Mouse (Mus musculus) MEL (cell line): ENCODE data around the gene Spast.

ENCODE experiments used
- CHD1 ChIP-seq: IDR thresholded peaks from 2 replicates; pipeline ENCODE4 v1.6.1; 2012; ENCODE audit warnings: low read depth, mild to moderate bottlenecking, inconsistent platforms, low read length, improper control_type of control experiment
- CHD2 ChIP-seq: IDR thresholded peaks from 2 replicates; pipeline ENCODE4 v1.6.1; 2011; ENCODE audit warnings: low read length, improper control_type of control experiment
- CTCF ChIP-seq, 3 experiments: IDR thresholded peaks in 2 of 3; conservative IDR thresholded peaks in 1 of 3; 2 replicates each; pipeline ENCODE4 v1.5.1; 2011 to 2012; ENCODE audit warnings: low read length in 3 of 3, low read depth in 2 of 3, mild to moderate bottlenecking in 2 of 3, improper control_type of control experiment in 1 of 3, inconsistent platforms in 1 of 3, mixed read lengths in 1 of 3, moderate library complexity in 1 of 3; ENCODE audit not compliant: control insufficient read depth in 1 of 3, insufficient read depth in 1 of 3, poor library complexity in 1 of 3, severe bottlenecking in 1 of 3
- E2F4 ChIP-seq: IDR thresholded peaks from 2 replicates; pipeline ENCODE4 v1.6.1; 2011; ENCODE audit warnings: low read depth, low read length, improper control_type of control experiment, borderline replicate concordance
- EP300 ChIP-seq, 2 experiments: IDR thresholded peaks; 2 replicates each; pipeline ENCODE4 v1.6.1; 2011; ENCODE audit warnings: improper control_type of control experiment in 2 of 2, low read length in 2 of 2, low read depth in 1 of 2, mild to moderate bottlenecking in 1 of 2
- GABPA ChIP-seq: IDR thresholded peaks from 2 replicates; pipeline ENCODE4 v1.6.1; 2012; ENCODE audit warnings: low read depth, mild to moderate bottlenecking, inconsistent platforms, low read length, improper control_type of control experiment, moderate library complexity
- MAX ChIP-seq: IDR thresholded peaks from 2 replicates; pipeline ENCODE4 v1.6.1; 2011; ENCODE audit warnings: low read length, improper control_type of control experiment
- MXI1 ChIP-seq: IDR thresholded peaks from 2 replicates; pipeline ENCODE4 v1.6.1; 2011; ENCODE audit warnings: mild to moderate bottlenecking, low read depth, low read length, improper control_type of control experiment
- MYB ChIP-seq: IDR thresholded peaks from 2 replicates; pipeline ENCODE4 v1.6.1; 2011; ENCODE audit warnings: mild to moderate bottlenecking, low read depth, low read length, improper control_type of control experiment
- POLR2A ChIP-seq, 2 experiments: IDR thresholded peaks; 2 replicates each; pipeline ENCODE4 v1.6.1; 2011 to 2012; ENCODE audit warnings: low read length in 2 of 2, mild to moderate bottlenecking in 2 of 2, control low read depth in 1 of 2, improper control_type of control experiment in 1 of 2, low read depth in 1 of 2, moderate library complexity in 1 of 2; ENCODE audit not compliant: control insufficient read depth in 1 of 2, insufficient read depth in 1 of 2, poor library complexity in 1 of 2
- USF1 ChIP-seq: IDR thresholded peaks from 2 replicates; pipeline ENCODE4 v1.6.1; 2014; ENCODE audit warnings: low read depth, mild to moderate bottlenecking, inconsistent platforms, low read length, improper control_type of control experiment, moderate library complexity
- ZKSCAN1 ChIP-seq: IDR thresholded peaks from 2 replicates; pipeline ENCODE4 v1.6.1; 2012; ENCODE audit warnings: low read depth, mild to moderate bottlenecking, inconsistent platforms, low read length, improper control_type of control experiment, moderate library complexity
- ZNF384 ChIP-seq: IDR thresholded peaks from 2 replicates; pipeline ENCODE4 v1.6.1; 2012; ENCODE audit warnings: low read depth, mild to moderate bottlenecking, inconsistent platforms, low read length, improper control_type of control experiment

GRCm38 (mm10) chr17:74418171-74418570, 79.4 kb downstream of the Spast start:
- no peak for TF ChIP-seq CTCF (IDR thresholded peaks at IDR 0.05 in 2 of 3, conservative IDR thresholded peaks at IDR 0.05 in 1 of 3; ENCODE audit: control insufficient read depth in 1 of 3, insufficient read depth in 1 of 3, low read depth in 2 of 3, low read length in 3 of 3, poor library complexity in 1 of 3, severe bottlenecking in 1 of 3)
- no peak for TF ChIP-seq USF1
- TF ChIP-seq GABPA, result no peak
- TF ChIP-seq EP300 (IDR thresholded peaks at IDR 0.05; ENCODE audit: low read depth in 1 of 2, low read length in 2 of 2), result no peak
- TF ChIP-seq CHD1, result no peak
- no peak for TF ChIP-seq CHD2
- TF ChIP-seq ZNF384, result no peak
- TF ChIP-seq MAX, result no peak
- no peak for TF ChIP-seq MXI1
- TF ChIP-seq POLR2A (IDR thresholded peaks at IDR 0.05; ENCODE audit: control insufficient read depth in 1 of 2, insufficient read depth in 1 of 2, low read depth in 1 of 2, low read length in 2 of 2, poor library complexity in 1 of 2), result no peak
- TF ChIP-seq ZKSCAN1, result no peak
- no peak for TF ChIP-seq MYB
- TF ChIP-seq E2F4, result no peak
